Mouse (Mus musculus): ENCODE results near the gene Abi1. TPM values are rescaled to one million over a fixed set of nuclear protein-coding genes. Genes with fewer than 3 reads are reported as not detected.
A peak's percentile ranks its signal among the peaks of the same experiment; 100 is the strongest.

The Abi1 gene
- polyA plus RNA-seq, 1 experiment: 28.0 TPM

GRCm38 (mm10) chr2:23023023-23023422 is 17.0 kb downstream of the Abi1 start:
- H3ac ChIP-seq (ENCODE audit: control insufficient read depth, insufficient read length): no peak overlapping the region
- peaks cover 98% of the 10 kb centered on the region for H3K79me2 ChIP-seq (ENCODE audit: control insufficient read depth, insufficient read depth)
- TF ChIP-seq POLR2AphosphoS2 (IDR thresholded peaks at IDR 0.05; ENCODE audit: insufficient read length, low read depth) (no peak), TCF3 (IDR thresholded peaks at IDR 0.05; ENCODE audit: insufficient read length, low read depth) (no peak), REST (IDR thresholded peaks at IDR 0.05; ENCODE audit: insufficient read depth, insufficient read length) (no peak), MYOD1 (IDR thresholded peaks at IDR 0.05; ENCODE audit: control insufficient read depth in 1 of 3, insufficient read length in 2 of 3, low read depth in 2 of 3) (no peak), MAX (IDR thresholded peaks at IDR 0.05; ENCODE audit: low read depth) (no peak)
- H3K36me3 ChIP-seq (ENCODE audit: control insufficient read depth, insufficient read depth): no peaks in the 10 kb centered on the region
- H3K27me3 ChIP-seq (ENCODE audit: control insufficient read depth, insufficient read depth, insufficient read length): no peaks in the 10 kb centered on the region
- no peak overlapping the region for H3K4me2 ChIP-seq (ENCODE audit: low read depth)
- no peak overlapping the region for H3K4me3 ChIP-seq

DNA sequence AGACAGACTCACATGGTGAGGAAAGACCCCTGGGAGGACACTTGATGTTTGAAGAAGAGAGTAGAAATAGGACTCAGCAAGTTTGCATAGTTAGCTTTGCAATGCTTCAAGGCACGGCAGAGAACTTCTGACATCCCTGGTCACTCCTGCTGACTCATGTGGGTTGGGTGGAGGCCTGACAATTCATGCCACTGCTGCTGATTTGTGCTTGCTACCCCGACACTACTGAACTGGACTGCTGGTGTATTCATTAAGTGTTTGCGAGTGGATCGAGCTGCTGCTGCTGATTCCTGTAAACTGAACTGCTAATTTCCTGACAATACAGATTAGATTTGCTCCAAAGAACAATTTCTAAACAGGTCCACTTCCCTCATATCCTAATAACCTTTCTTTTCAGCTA is 18.3 kb downstream of the Abi1 start:
- peak overlapping the region; percentile 57 for H3K4me2 ChIP-seq (ENCODE audit: low read depth)
- H3K79me2 ChIP-seq (ENCODE audit: control insufficient read depth, insufficient read depth): peaks cover 98% of the 10 kb centered on the region
- H3K4me3 ChIP-seq: no peak overlapping the region
- no peak overlapping the region for H3ac ChIP-seq (ENCODE audit: control insufficient read depth, insufficient read length)
- H3K27me3 ChIP-seq (ENCODE audit: control insufficient read depth, insufficient read depth, insufficient read length): no peaks in the 10 kb centered on the region
- no peaks in the 10 kb centered on the region for H3K36me3 ChIP-seq (ENCODE audit: control insufficient read depth, insufficient read depth)
- no peak for TF ChIP-seq CEBPB (IDR thresholded peaks at IDR 0.05; ENCODE audit: insufficient read depth, poor library complexity, severe bottlenecking)
- no peak for TF ChIP-seq POLR2AphosphoS2 (IDR thresholded peaks at IDR 0.05; ENCODE audit: insufficient read length, low read depth)
- TF ChIP-seq MAX (IDR thresholded peaks at IDR 0.05; ENCODE audit: low read depth): no peak
- TF ChIP-seq E2F4 (IDR thresholded peaks at IDR 0.05; ENCODE audit: insufficient read depth): no peak
- no peak for TF ChIP-seq MYOD1 (IDR thresholded peaks at IDR 0.05; ENCODE audit: control insufficient read depth in 1 of 3, insufficient read length in 2 of 3, low read depth in 2 of 3)
- no peak for TF ChIP-seq USF1 (IDR thresholded peaks at IDR 0.05; ENCODE audit: low read depth)
- no peak for TF ChIP-seq TCF3 (IDR thresholded peaks at IDR 0.05; ENCODE audit: insufficient read length, low read depth)
- no peak for TF ChIP-seq MYOG (IDR thresholded peaks at IDR 0.05; ENCODE audit: control insufficient read depth in 1 of 3, insufficient read depth in 1 of 3, insufficient read length in 2 of 3, low read depth in 2 of 3)
- TF ChIP-seq SRF (IDR thresholded peaks at IDR 0.05; ENCODE audit: control insufficient read depth, insufficient read length, low read depth): no peak
- no peak for TF ChIP-seq TCF12 (IDR thresholded peaks at IDR 0.05; ENCODE audit: insufficient read depth, poor library complexity, severe bottlenecking)
- TF ChIP-seq REST (IDR thresholded peaks at IDR 0.05; ENCODE audit: insufficient read depth, insufficient read length): no peak
- TF ChIP-seq POLR2A (IDR thresholded peaks at IDR 0.05; ENCODE audit: insufficient read length, low read depth): no peak

DNA sequence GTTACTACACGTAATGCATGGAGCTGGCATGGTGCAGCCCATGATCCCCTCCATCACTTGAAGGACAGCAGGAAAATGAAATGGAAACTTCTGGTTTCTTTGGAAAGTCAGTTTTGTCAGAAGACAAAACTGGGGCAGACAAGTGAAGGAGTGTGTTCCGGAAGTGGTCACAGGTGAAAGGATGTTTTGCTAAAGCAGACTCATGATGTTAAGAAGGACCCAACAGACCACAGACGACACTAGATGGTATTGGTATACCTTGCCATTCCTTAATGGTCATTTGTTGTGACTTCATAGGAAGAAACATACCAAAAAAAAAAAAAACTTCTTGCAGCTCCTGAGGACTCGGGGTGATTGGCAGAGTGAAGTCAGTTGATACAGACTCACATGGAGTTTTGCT is 18.7 kb downstream of the Abi1 start:
- H3K36me3 ChIP-seq (ENCODE audit: control insufficient read depth, insufficient read depth): no peaks in the 10 kb centered on the region
- H3K79me2 ChIP-seq (ENCODE audit: control insufficient read depth, insufficient read depth): peaks cover 98% of the 10 kb centered on the region
- no peak overlapping the region for H3K4me3 ChIP-seq
- TF ChIP-seq SRF (IDR thresholded peaks at IDR 0.05; ENCODE audit: control insufficient read depth, insufficient read length, low read depth) (no peak), MAX (IDR thresholded peaks at IDR 0.05; ENCODE audit: low read depth) (no peak), MYOG (IDR thresholded peaks at IDR 0.05; ENCODE audit: control insufficient read depth in 1 of 3, insufficient read depth in 1 of 3, insufficient read length in 2 of 3, low read depth in 2 of 3) (no peak), CEBPB (IDR thresholded peaks at IDR 0.05; ENCODE audit: insufficient read depth, poor library complexity, severe bottlenecking) (no peak), MYOD1 (IDR thresholded peaks at IDR 0.05; ENCODE audit: control insufficient read depth in 1 of 3, insufficient read length in 2 of 3, low read depth in 2 of 3) (no peak), REST (IDR thresholded peaks at IDR 0.05; ENCODE audit: insufficient read depth, insufficient read length) (no peak), E2F4 (IDR thresholded peaks at IDR 0.05; ENCODE audit: insufficient read depth) (no peak), POLR2A (IDR thresholded peaks at IDR 0.05; ENCODE audit: insufficient read length, low read depth) (no peak), TCF12 (IDR thresholded peaks at IDR 0.05; ENCODE audit: insufficient read depth, poor library complexity, severe bottlenecking) (no peak), TCF3 (IDR thresholded peaks at IDR 0.05; ENCODE audit: insufficient read length, low read depth) (no peak)
- no peak overlapping the region for H3ac ChIP-seq (ENCODE audit: control insufficient read depth, insufficient read length)
- peak overlapping the region; percentile 57 for H3K4me2 ChIP-seq (ENCODE audit: low read depth)
- no peaks in the 10 kb centered on the region for H3K27me3 ChIP-seq (ENCODE audit: control insufficient read depth, insufficient read depth, insufficient read length)

GRCm38 (mm10) chr2:23019170-23019569 is 20.9 kb downstream of the Abi1 start:
- peaks cover 94% of the 10 kb centered on the region for H3K79me2 ChIP-seq (ENCODE audit: control insufficient read depth, insufficient read depth)
- H3K4me2 ChIP-seq (ENCODE audit: low read depth): no peak overlapping the region
- no peak overlapping the region for H3K4me3 ChIP-seq
- no peaks in the 10 kb centered on the region for H3K27me3 ChIP-seq (ENCODE audit: control insufficient read depth, insufficient read depth, insufficient read length)
- H3ac ChIP-seq (ENCODE audit: control insufficient read depth, insufficient read length): no peak overlapping the region
- no peak for TF ChIP-seq MAX (IDR thresholded peaks at IDR 0.05; ENCODE audit: low read depth)
- peak in 2 of 3 experiments; percentile 19 to 36 for TF ChIP-seq MYOD1 (IDR thresholded peaks at IDR 0.05; ENCODE audit: control insufficient read depth in 1 of 3, insufficient read length in 2 of 3, low read depth in 2 of 3)
- no peak for TF ChIP-seq MYOG (IDR thresholded peaks at IDR 0.05; ENCODE audit: control insufficient read depth in 1 of 3, insufficient read depth in 1 of 3, insufficient read length in 2 of 3, low read depth in 2 of 3)
- TF ChIP-seq POLR2AphosphoS2 (IDR thresholded peaks at IDR 0.05; ENCODE audit: insufficient read length, low read depth): no peak
- TF ChIP-seq E2F4 (IDR thresholded peaks at IDR 0.05; ENCODE audit: insufficient read depth): no peak
- H3K36me3 ChIP-seq (ENCODE audit: control insufficient read depth, insufficient read depth): no peaks in the 10 kb centered on the region

DNA sequence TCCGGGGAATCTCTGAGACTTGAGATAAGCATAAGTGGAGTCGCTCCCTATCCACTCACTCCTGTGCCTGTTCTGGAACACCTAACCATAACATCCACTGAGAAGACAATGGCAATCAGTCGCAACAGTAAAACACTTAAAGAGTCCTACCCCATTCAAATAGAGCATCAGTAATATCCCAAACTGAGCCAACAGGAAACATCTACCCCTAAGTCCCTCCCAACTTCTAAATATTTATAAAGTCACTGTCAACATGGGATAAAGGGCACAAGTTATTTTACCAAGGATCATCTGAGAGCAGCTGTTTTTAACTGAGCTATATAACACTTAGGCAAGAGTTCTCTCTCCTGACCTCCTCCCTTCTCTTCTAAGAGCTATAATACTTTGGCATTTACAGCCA is 23.9 kb downstream of the Abi1 start:
- Histone ChIP-seq H3K4me3 (no peak overlapping the region), H3ac (ENCODE audit: control insufficient read depth, insufficient read length) (no peak overlapping the region), H3K4me2 (ENCODE audit: low read depth) (no peak overlapping the region), H3K27me3 (ENCODE audit: control insufficient read depth, insufficient read depth, insufficient read length) (no peaks in the 10 kb centered on the region), H3K79me2 (ENCODE audit: control insufficient read depth, insufficient read depth) (peaks cover 65% of the 10 kb centered on the region), H3K36me3 (ENCODE audit: control insufficient read depth, insufficient read depth) (no peaks in the 10 kb centered on the region)
- TF ChIP-seq MYOG (IDR thresholded peaks at IDR 0.05; ENCODE audit: control insufficient read depth in 1 of 3, insufficient read depth in 1 of 3, insufficient read length in 2 of 3, low read depth in 2 of 3) (no peak), TCF12 (IDR thresholded peaks at IDR 0.05; ENCODE audit: insufficient read depth, poor library complexity, severe bottlenecking) (no peak), MAX (IDR thresholded peaks at IDR 0.05; ENCODE audit: low read depth) (no peak), POLR2AphosphoS2 (IDR thresholded peaks at IDR 0.05; ENCODE audit: insufficient read length, low read depth) (no peak), POLR2A (IDR thresholded peaks at IDR 0.05; ENCODE audit: insufficient read length, low read depth) (no peak), CEBPB (IDR thresholded peaks at IDR 0.05; ENCODE audit: insufficient read depth, poor library complexity, severe bottlenecking) (no peak), REST (IDR thresholded peaks at IDR 0.05; ENCODE audit: insufficient read depth, insufficient read length) (no peak), TCF3 (IDR thresholded peaks at IDR 0.05; ENCODE audit: insufficient read length, low read depth) (no peak), SRF (IDR thresholded peaks at IDR 0.05; ENCODE audit: control insufficient read depth, insufficient read length, low read depth) (no peak), E2F4 (IDR thresholded peaks at IDR 0.05; ENCODE audit: insufficient read depth) (no peak), MYOD1 (IDR thresholded peaks at IDR 0.05; ENCODE audit: control insufficient read depth in 1 of 3, insufficient read length in 2 of 3, low read depth in 2 of 3) (no peak), USF1 (IDR thresholded peaks at IDR 0.05; ENCODE audit: low read depth) (no peak)
